Mouse (Mus musculus) lung, postnatal 25 days (tissue): Measurements from ENCODE around the gene Tbc1d22a.
"Not testable (repeated sequence)": the region's sequence is repeated elsewhere in the genome, so short reads cannot be mapped to it uniquely, and the experiment has no call there.

ENCODE experiments used
- DNase-seq: peaks from one replicate; pipeline ENCODE4 v3.0.0; 2022; ENCODE audit warnings: low spot score

Tbc1d22a gene

GRCm38 (mm10) chr15:86181321-86181720 lies 32.9 kb upstream of the Tbc1d22a start:
- DNase-seq, result not testable (repeated sequence)

DNA sequence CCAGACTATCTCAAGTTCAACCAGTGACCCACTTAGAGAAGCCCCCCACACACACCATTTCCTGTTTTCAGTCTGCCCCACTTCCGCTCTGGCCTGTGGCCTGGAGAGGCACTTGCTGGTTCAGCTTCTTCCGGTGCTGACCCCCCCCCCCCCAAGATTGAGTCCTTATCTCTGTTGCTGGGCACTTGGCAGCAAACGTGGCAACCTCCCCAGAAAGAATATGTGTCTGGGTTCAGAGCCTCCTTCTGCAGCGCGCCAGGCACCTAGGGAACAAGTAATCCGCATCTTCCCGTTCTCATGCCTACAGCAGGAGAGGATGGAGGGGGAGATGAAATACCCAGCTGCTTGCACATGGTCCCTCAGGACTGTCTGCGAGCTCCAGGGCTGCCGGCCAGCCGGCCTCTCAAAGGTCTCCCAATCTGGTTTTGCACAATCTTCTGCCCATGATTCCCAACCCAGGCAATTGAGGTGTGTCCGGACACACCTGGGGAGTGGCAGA lies 32.3 kb upstream of the Tbc1d22a start:
- DNase-seq, result no peak

DNA sequence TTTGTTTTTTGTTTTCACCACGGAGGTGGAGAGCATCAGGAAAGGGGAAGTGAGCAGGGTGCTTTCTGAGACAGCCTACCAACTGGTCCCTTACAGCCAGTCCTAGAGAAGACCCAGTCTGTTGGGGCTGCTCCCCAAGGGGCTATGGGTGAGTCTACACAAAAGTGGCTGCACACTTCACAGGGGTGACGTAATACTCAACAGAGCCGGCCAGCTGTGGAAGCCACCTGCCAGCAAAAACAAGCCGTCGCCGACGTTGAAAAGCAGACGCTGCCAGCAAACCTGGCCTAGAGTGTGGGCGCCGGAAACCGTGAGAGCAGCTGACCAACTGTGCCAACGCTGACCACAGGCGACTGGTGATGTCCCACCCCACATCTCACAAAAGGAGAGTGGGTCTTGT lies 31.6 kb upstream of the Tbc1d22a start:
- peak; percentile 79 for DNase-seq

GRCm38 (mm10) chr15:86183484-86183883 lies 30.8 kb upstream of the Tbc1d22a start:
- no peak for DNase-seq

DNA sequence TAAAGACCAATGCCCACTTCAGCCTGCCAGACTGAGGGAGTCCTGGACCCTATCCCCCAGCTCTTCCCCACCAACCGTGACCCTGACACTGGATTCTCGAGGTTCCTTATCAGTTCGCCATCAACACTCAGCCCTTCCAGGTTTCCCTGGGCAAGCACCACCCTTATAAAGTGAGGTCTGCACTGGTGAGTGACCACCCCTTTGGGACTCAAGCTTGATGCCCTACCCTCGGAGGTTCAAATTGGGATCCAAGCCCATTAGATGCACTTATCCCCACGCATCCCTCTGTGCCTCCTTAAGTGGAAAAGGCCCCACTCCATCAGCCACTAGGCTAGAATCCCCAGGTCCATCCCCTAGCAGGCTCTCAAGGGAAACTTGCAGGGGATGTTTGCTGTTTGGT lies 30.2 kb upstream of the Tbc1d22a start:
- DNase-seq, result no peak

GRCm38 (mm10) chr15:86184851-86185688 lies 29.2 kb upstream of the Tbc1d22a start:
- peak; percentile 43 for DNase-seq

DNA sequence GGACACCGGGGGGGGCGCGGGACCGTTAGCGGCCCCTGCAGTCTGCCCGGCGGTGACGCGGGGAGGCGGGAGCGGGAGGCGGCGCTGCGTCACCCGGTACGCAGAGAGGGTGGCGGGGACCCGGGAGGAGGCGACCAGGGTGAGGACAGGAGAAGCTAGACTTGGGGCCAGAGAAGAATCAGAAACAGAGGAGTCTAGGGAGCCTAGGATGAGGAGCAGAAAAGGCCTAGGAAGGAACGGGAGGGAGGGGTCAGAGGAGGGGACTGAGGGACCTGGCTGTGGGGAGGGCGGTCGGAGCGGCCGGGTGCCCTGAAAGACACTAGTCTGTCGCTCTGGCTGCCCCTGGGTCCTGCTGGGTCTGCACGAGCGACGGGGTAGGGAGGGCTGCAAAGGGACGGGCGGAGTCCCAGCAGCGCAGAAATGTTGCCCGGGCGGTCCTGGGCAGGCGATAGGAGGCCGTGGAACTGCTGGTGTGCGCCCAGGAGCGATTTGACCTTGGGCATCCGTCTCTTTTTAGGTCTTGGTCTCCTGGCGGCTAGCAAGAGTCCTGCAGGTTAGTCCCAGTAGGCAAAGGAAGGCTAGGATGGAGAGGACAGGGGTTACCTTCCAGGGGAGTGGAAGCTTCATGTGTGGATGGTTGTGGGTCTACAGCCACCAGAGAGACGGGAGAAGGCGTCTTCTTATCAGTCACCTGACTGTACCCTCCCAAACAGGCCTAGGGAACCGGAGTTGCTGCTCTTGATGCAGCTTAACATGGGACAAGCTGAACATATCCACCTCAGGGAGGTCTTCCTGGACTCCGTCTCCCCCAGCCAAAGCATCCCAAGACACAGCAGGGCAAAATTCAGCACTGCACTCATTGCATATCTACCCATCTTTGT lies 28.3 kb upstream of the Tbc1d22a start, which contains the start of gene Cerk:
Gene Cerk (minus strand): TSS at position 453 of the 881 bp plus-strand sequence.
- peak; percentile 84 for DNase-seq

GRCm38 (mm10) chr15:86186686-86187085 lies 27.6 kb upstream of the Tbc1d22a start:
- no peak for DNase-seq

DNA sequence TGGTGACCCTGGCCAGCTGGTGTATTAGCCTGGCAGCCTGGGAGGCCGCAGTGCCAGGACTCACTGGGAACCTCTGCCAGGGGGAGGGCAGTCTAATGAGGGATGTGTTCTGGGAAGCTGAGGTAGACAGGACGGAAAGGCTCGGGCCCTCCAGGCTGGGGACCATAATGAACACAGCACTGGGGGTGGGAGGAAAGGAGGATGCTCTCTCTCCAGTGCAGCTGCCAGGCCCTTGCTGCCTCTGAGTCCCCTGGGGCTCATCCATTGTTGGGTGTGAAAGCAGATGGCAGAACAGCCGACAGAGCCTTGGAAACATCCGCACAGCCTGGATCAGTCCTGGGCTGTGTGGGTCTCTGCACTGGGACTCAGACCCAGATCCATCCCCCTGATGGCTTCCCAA lies 26.1 kb upstream of the Tbc1d22a start:
- DNase-seq, result peak; percentile 41

DNA sequence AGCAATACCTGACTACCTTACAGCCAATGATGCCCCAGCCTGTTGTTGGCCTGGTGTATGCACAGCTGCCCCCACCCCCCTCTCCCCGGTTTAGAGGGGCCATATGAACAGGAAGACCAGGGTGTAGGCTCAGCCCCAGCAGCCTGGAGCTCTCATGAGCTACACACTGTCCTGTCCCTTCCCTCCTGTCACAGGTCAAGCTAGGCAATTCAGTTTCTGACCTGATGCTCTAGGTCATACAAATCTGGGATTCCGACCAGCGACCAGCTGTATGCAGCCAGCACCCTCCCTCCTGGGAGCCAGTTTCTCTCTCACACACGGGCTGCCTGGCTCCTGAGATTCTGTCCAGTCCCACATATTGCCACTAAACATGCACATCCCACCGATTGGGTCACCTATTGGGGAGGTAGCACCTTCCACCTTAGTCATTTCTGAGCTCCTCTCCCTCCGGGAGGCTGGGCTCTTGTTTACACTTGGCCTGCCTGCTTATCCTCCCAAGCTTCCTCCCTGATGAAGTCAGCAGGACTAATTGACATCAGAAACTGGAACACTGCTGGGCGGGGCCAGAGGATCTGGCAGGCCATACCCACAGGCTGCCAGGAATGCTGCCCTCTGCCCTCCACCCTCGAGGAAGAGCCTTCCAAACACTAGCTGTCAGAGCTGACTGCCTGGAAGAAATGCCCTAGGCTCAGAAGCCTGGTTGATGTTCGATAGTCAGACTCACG lies 25.4 kb upstream of the Tbc1d22a start:
- peak; percentile 94 for DNase-seq

DNA sequence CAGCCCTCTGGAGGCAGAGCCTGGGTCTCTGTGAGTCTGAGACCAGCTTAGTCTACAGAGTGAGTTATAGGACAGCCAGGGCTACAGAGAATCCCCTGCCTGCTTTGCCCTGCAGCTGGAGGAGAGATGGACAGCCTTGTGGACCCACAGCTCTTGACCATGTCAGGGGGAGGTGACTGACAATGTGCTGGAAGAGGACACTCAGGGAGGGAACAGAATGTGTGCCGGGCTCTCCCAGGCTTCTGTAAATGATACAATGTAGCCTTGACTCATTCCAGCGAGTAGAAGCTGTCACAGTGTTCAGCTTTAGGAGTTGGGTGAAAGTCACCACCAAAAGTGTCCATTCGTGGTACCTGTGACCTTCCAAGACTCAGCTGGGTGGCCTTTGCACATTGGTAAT lies 23.9 kb upstream of the Tbc1d22a start:
- DNase-seq, result no peak

DNA sequence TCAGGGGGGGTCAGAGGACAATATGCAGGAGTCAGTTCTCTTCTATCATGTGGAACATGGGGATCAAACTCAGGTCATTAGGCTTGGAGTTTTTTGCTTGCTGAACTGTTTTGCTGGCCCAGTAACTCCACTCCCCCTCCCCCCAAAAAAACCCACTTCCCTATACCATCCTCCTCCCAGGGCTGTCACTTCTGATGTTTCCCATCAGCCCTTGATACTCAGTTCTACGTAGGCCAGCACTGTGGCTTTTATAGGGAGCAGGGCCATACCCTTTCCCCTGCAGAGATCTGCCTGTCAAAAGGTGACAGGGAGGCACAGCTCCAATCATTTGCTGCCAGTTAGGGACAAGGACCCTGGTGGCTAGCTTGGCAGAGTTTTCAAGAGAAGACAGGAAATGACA lies 22.8 kb upstream of the Tbc1d22a start:
- no peak for DNase-seq

DNA sequence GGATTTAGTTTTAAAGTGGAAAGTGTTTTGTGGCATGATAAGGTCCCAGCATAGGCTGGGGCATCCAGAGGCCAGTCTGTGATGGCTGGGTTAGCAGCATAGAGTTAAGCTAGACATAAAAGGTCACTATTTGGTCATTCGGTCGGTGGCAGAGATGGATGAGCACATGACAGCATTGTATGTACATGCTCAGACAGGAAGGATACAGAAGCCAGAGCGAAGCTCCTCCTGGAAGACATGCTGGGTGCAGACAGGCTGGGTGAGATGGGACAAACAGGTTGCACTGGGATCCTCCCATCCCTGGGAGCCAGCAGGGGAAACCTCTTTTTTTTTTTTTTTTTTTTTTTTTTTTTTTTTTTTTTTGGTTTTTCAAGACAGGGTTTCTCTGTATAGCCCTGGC lies 22.3 kb upstream of the Tbc1d22a start:
- DNase-seq, result no peak

DNA sequence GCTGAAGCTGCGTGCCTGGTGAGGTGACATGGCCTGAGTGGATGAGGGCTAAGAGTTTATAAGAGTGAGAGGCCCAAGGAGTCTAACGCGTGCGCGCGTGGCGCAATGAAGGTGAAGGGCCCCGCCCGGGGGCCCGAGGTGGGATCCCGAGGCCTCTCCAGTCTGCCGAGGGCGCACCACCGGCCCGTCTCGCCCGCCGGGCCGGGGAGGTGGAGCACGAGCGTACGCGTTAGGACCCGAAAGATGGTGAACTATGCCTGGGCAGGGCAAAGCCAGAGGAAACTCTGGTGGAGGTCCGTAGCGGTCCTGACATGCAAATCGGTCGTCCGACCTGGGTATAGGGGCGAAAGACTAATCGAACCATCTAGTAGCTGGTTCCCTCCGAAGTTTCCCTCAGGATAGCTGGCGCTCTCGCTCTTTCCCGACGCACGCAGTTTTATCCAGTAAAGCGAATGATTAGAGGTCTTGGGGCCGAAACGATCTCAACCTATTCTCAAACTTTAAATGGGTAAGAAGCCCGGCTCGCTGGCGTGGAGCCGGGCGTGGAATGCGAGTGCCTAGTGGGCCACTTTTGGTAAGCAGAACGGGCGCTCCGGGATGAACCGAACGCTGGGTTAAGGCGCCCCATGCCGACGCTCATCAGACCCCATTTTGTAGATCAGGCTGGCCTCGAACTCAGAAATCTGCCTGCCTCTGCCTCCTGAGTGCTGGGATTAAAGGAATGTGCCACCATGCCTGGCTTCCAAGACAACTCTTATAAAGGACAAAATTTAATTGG lies 19.4 kb upstream of the Tbc1d22a start:
- DNase-seq, result not testable (repeated sequence)

DNA sequence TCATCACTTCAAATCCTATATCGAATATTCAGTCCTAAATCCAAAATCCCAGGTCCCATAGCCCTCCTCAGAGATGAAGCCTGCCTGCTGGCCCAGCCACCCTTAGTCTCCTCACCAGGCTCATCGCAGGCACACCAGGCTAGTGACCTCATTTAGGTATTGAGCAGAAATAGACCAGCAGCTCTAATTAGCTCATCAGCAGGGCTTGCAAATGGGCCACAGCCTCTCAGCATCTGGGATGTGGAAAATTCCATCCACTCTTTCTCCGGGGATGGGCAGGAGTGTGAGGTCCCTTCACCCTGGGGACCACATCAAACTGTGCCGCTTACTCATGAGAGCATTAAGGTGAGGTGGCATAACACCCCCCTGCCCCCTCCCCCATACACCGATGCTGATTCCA lies 15.2 kb upstream of the Tbc1d22a start:
- no peak for DNase-seq

- DNase-seq, result no peak
Measured at GRCm38 (mm10) chr15:86199482-86199881, 14.8 kb upstream of the Tbc1d22a start.

DNA sequence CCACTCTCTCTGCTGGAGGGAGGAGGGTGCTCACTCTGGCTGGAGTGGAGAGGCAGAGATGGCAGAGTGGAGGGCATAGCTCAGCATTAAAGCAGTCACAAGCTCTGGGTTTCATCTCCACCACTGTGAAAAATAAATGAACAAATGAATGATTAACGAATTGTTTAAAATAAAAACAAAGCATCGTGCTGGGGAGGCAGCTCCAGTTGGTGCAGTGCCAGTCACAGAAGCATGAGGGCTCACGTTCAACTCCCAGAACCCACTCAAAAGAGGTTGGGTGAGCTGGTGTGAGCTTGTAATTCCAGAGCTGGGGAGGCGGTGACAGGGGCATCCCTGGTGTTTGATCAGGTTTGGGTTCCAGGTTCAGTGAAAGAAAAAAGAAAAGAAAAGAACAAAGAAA lies 14.1 kb upstream of the Tbc1d22a start:
- no peak for DNase-seq

DNA sequence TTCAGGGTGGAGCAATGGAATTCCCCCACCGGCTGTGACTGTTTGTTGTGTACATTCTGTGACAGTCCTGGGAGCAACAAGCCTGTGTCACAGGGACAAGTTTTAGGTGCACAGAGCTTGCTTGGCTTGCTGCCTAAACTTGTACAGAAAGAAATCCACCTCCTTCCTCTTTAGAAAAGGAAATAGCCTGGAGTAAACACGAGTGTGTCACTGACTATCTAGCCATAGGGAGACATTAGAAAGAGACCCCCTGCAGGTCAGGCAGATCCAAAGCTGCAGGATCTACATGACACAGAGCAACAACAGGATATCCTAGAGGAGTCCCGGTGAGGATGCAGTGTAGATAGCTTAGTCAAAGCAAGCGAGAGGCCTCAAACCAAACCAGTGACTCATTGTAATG lies 13.2 kb upstream of the Tbc1d22a start:
- peak; percentile 68 for DNase-seq

DNA sequence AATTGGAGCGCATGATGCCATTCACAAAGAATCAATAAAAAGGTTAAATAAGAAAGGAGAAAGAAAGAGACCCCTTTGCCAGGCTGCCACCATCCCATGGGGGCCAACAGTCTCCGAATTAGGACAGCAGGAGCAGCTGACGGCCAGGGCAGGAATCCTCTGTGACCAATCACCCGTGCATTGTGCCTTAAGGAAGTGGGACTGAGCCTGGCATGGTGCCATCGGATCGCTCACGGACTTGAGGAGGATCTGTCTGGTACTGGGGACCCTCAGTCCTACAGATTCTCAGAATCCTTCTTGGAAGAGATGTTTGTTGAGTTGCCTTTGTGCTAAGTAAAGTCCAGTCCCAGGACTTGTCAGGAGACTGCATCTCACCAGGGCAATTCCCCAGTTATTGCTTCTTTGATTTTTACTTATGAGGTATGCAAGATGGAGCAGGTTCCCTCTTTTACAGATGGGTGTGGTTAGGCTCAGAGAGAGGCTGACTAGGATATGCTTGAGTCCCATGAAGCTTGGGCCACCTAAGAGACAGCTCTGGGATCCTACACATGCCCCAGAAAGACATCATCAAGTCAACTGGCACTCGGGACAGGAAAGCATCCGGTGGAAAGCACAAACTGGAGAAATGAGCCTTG lies 12.4 kb upstream of the Tbc1d22a start:
- DNase-seq, result no peak

GRCm38 (mm10) chr15:86202640-86203039 lies 11.6 kb upstream of the Tbc1d22a start:
- peak; percentile 78 for DNase-seq

DNA sequence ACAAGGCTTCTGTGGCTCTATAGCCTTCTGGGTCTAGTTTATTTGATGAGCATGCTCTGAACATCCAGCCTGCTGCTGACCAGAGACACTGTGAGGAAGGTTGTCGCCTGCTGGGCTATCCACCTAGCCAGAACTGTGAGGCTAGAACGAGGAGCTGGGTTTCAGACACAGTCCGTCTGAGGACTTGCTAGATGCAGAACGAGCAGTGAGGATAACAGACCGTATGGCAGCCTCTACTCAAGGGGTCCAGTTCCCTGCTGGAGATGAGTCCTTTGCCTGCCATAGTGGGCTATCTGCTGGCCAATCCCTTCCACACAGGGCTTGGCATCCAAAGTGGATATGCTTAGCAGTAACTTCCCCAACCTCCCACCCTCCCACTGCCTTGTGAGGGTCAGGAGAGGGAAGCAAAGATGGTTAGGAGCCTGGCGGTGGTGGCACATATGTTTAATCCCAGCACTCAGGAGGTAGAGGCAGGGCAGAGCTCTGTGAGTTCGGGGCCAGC lies 10.9 kb upstream of the Tbc1d22a start:
- no peak for DNase-seq
